Mouse (Mus musculus): ENCODE data around the gene Dnajb6.

DNA sequence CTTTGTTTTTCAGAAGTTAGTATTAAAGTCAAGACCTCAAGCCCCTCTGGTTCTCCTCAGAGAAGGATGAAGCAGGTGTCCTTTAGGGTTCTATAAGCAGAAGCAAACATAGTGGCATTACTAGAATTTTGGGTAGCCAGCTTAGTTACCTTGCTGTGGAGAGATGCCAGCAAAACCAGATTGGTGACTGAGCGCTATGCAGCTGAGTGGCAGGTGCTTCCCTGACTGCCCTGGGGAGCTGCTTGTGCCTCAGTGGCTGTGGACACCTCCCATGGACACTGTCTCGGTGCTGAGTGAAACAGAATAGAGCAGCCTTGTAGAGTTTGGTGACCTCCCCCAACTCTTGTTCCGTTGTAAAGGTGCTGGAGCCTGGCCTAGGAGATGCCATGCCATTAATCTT, 46.8 kb downstream of the Dnajb6 start:
- TF ChIP-seq POLR2A (IDR thresholded peaks at IDR 0.05; ENCODE audit: control insufficient read depth, low read depth, low read length) (no peak), CTCF (IDR thresholded peaks at IDR 0.05; ENCODE audit: control insufficient read depth, insufficient read depth, insufficient replicate concordance, low read depth, low read length) (no peak)

Measured in testis, adult 2 months (tissue).